Mouse (Mus musculus) hindbrain, embryonic 15.5 days (tissue): Measurements from ENCODE around the gene Tmem252. TPM values are rescaled to one million over a fixed set of nuclear protein-coding genes. Genes with fewer than 3 reads are reported as not detected.
A peak's percentile ranks its signal among the peaks of the same experiment; 100 is the strongest.

Experiments used
- ATAC-seq: fragments of 200-750 bp; cut with Nextera tagmentation; 2 replicates; pipeline ENCODE4 v1.8.0; 2017; ENCODE audit warnings: low read depth, moderate number of reproducible peaks, moderate TSS enrichment; ENCODE audit not compliant: low FRiP score
- H3K27ac ChIP-seq: fragments of 300-500 bp; sonication (generic); replicated peaks from 2 replicates; pipeline ENCODE4 v1.5.1; 2015; ENCODE audit warnings: mild to moderate bottlenecking, inconsistent platforms
- H3K27me3 ChIP-seq: fragments of 300-500 bp; sonication (generic); 2 replicates; pipeline ENCODE4 v1.6.1; 2015; ENCODE audit warnings: control low read depth, inconsistent platforms
- H3K36me3 ChIP-seq: fragments of 300-500 bp; sonication (generic); 2 replicates; pipeline ENCODE4 v1.6.1; 2015; ENCODE audit warnings: control low read depth, inconsistent platforms
- H3K4me1 ChIP-seq: fragments of 300-500 bp; sonication (generic); replicated peaks from 2 replicates; pipeline ENCODE4 v1.6.1; 2015; ENCODE audit warnings: control low read depth, inconsistent platforms
- H3K4me2 ChIP-seq: fragments of 300-500 bp; sonication (generic); 2 replicates; pipeline ENCODE4 v1.6.1; 2015; ENCODE audit warnings: moderate library complexity, mild to moderate bottlenecking, inconsistent platforms
- H3K4me3 ChIP-seq: fragments of 300-500 bp; sonication (generic); 2 replicates; pipeline ENCODE4 v1.5.1; 2015; ENCODE audit warnings: mild to moderate bottlenecking, inconsistent platforms
- H3K9ac ChIP-seq: fragments of 300-500 bp; sonication (generic); 2 replicates; pipeline ENCODE4 v1.6.1; 2015; ENCODE audit warnings: inconsistent platforms
- H3K9me3 ChIP-seq: fragments of 300-500 bp; sonication (generic); 2 replicates; pipeline ENCODE4 v1.6.1; 2016; ENCODE audit warnings: control low read depth, inconsistent platforms
- WGBS: fragments of 180-500 bp; shearing (Covaris S2); methylation state at CpG from one replicate; pipeline ENCODE4 v1.1.7; 2015; 5-methylcytosine and 5-hydroxymethylcytosine counted together
- polyA plus RNA-seq: library from polyadenylated mRNA; unstranded; fragments of >200 nt; fragmentation: Nextera tagmentation; extraction: Ambion mirVana; gene quantifications from 2 replicates; pipeline ENCODE4 v1.2.1, GENCODE M21; 2015

The Tmem252 gene
- polyA plus RNA-seq, 1 experiment from 2014 or later = 2.4 TPM

GRCm38 (mm10) chr19:24704326-24704725 lies 30.5 kb downstream of the Tmem252 start:
- H3K4me1 ChIP-seq = no peaks in the 10 kb centered on the region
- H3K4me2 ChIP-seq = no peak overlapping the region
- H3K9me3 ChIP-seq = no peaks in the 10 kb centered on the region
- no peaks in the 10 kb centered on the region for H3K36me3 ChIP-seq
- no peak overlapping the region for H3K27ac ChIP-seq
- H3K4me3 ChIP-seq = no peak overlapping the region
- no peak for ATAC-seq
- 78% methylated on average over 2 of the region's 2 CpGs for WGBS
- no peaks in the 10 kb centered on the region for H3K27me3 ChIP-seq
- no peak overlapping the region for H3K9ac ChIP-seq

GRCm38 (mm10) chr19:24705395-24705794 lies 31.6 kb downstream of the Tmem252 start:
- no peak overlapping the region for H3K27ac ChIP-seq
- no peaks in the 10 kb centered on the region for H3K4me1 ChIP-seq
- no peaks in the 10 kb centered on the region for H3K9me3 ChIP-seq
- no peaks in the 10 kb centered on the region for H3K36me3 ChIP-seq
- 64% methylated on average over 1 of the region's 1 CpGs for WGBS
- H3K4me2 ChIP-seq = no peak overlapping the region
- H3K9ac ChIP-seq = no peak overlapping the region
- H3K4me3 ChIP-seq = no peak overlapping the region
- no peak for ATAC-seq
- no peaks in the 10 kb centered on the region for H3K27me3 ChIP-seq

GRCm38 (mm10) chr19:24707071-24707906 lies 33.5 kb downstream of the Tmem252 start:
- 65% methylated on average over 7 of the region's 7 CpGs for WGBS
- no peaks in the 10 kb centered on the region for H3K9me3 ChIP-seq
- H3K4me1 ChIP-seq = no peaks in the 10 kb centered on the region
- H3K27ac ChIP-seq = no peak overlapping the region
- no peaks in the 10 kb centered on the region for H3K36me3 ChIP-seq
- no peak overlapping the region for H3K4me2 ChIP-seq
- H3K27me3 ChIP-seq = no peaks in the 10 kb centered on the region
- H3K9ac ChIP-seq = no peak overlapping the region
- ATAC-seq = no peak
- no peak overlapping the region for H3K4me3 ChIP-seq

DNA sequence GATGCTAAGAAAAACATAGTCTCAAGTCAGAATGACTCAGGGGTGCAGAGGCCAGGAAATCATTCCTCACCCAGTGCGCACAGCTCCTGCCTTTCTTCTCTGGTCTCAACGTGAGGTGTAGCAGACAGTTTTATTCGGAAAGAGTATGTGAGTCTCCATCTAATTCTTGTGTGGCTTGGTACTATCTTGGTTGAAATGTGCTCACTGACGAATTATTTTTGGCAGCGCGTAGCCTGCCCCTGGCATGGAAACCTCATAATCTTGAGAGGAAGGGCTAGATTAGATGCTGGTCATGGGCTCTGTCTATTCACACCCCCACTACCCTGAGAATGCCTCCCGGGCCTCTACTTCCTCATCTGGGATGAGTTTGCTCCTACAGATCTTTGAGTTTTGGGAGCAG lies 34.2 kb downstream of the Tmem252 start:
- Histone ChIP-seq H3K9me3 (no peaks in the 10 kb centered on the region), H3K27ac (no peak overlapping the region), H3K4me2 (no peak overlapping the region), H3K4me1 (no peaks in the 10 kb centered on the region), H3K4me3 (no peak overlapping the region), H3K27me3 (no peaks in the 10 kb centered on the region), H3K9ac (no peak overlapping the region), H3K36me3 (no peaks in the 10 kb centered on the region)
- no peak for ATAC-seq
- WGBS = 79% methylated on average over 7 of the region's 7 CpGs

DNA sequence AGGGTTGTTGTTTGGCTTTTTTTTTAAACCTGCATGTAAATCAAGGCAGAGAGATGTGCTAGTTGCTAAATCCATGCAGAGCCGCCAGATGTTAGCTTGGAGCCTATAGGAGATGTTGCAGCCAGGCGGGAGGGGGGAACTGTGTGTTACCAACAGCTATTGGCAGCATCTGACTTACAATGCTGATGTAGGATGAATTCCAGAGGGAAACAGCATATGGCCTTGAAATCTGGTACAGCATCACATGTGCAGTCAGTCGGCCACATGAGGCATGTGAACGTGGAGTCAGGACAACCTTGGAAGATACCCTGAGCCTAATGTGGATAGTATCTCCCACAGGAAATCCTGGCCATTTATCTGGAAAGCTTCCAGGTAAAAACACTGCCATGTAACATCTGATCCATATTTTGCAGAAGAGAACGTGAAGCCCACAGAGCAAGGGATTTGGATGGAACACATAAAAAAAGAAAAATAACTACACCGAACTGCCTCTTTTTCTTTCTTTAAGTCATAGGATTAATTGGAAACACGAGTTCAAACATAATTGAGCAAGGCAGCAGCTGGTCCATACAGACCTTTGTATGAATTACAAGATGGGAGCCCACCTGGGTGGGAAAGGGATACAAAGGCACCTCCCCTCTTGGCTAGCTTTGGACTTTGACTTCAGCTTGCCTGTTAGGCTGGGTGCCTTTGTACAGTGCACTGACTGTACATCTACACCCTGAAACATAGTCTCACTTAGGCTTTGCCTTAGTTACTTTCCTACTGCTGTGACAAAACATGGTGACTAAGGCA lies 42.7 kb downstream of the Tmem252 start:
- Histone ChIP-seq H3K9ac (no peak overlapping the region), H3K36me3 (no peaks in the 10 kb centered on the region), H3K27me3 (no peaks in the 10 kb centered on the region), H3K27ac (no peak overlapping the region), H3K4me1 (no peaks in the 10 kb centered on the region), H3K4me2 (no peak overlapping the region), H3K4me3 (no peak overlapping the region), H3K9me3 (no peaks in the 10 kb centered on the region)
- peak; percentile 56; the same call in 1 of the 2 replicates for ATAC-seq
- WGBS = 79% methylated on average over 7 of the region's 7 CpGs

DNA sequence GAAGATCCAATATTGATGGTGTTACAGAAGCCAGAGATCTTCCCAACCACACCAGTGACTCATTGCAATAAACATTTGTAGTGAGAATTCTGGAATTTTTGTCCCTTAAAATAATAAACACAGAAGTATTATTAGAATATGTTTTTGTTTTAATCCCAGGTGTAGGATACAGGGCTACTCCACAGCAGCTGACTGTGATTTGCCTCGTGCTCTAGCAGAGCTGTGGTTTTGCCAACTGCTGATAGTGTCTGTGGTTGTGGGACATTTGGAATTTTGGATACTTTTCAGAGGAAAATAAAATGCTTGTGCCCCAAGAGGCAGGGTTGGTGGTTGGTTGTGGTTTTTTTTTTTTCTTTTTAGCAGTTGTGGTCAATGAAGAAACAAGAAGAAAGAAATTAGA lies 44.2 kb downstream of the Tmem252 start:
- no peak for ATAC-seq
- H3K4me2 ChIP-seq = no peak overlapping the region
- no peaks in the 10 kb centered on the region for H3K4me1 ChIP-seq
- no peak overlapping the region for H3K27ac ChIP-seq
- no peak overlapping the region for H3K4me3 ChIP-seq
- H3K9ac ChIP-seq = no peak overlapping the region
- no peaks in the 10 kb centered on the region for H3K9me3 ChIP-seq
- WGBS = 73% methylated on average over 1 of the region's 1 CpGs
- H3K36me3 ChIP-seq = no peaks in the 10 kb centered on the region
- H3K27me3 ChIP-seq = no peaks in the 10 kb centered on the region

GRCm38 (mm10) chr19:24719504-24719903 lies 45.7 kb downstream of the Tmem252 start:
- Histone ChIP-seq H3K27me3 (no peaks in the 10 kb centered on the region), H3K27ac (no peak overlapping the region), H3K9ac (no peak overlapping the region), H3K4me3 (no peak overlapping the region), H3K36me3 (no peaks in the 10 kb centered on the region), H3K4me1 (no peaks in the 10 kb centered on the region), H3K4me2 (no peak overlapping the region), H3K9me3 (no peaks in the 10 kb centered on the region)
- 67% methylated on average over 4 of the region's 4 CpGs for WGBS
- no peak for ATAC-seq

GRCm38 (mm10) chr19:24720448-24720847 lies 46.6 kb downstream of the Tmem252 start:
- ATAC-seq = no peak

DNA sequence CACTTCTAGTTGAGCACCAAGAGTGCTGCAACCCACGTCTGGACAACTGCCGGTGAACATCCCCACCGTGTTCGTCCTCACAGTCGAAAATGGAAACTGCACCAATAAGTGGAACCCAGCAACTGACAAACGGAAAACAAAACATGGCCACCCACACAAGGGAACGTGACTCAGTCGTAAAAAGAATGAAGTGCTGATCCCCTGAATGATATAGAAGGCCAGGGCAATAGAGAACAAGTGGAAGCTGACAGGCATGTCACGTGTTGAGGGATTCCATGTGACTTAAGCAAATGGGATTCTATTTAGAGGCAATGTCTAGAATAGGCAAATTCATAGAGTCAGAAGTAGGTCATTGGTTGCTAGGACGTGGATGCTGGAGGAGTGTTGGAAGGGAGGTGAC lies 50.6 kb downstream of the Tmem252 start:
- Histone ChIP-seq H3K9ac (no peak overlapping the region), H3K4me2 (no peak overlapping the region), H3K9me3 (no peaks in the 10 kb centered on the region), H3K36me3 (no peaks in the 10 kb centered on the region), H3K4me1 (no peaks in the 10 kb centered on the region), H3K27ac (no peak overlapping the region), H3K4me3 (no peak overlapping the region), H3K27me3 (no peaks in the 10 kb centered on the region)
- WGBS = 71% methylated on average over 10 of the region's 10 CpGs
- no peak for ATAC-seq

More at GRCm38 (mm10) chr19:24720448-24720847, 46.6 kb downstream of the Tmem252 start:
- no peaks in the 10 kb centered on the region for H3K9me3 ChIP-seq
- H3K4me3 ChIP-seq = no peak overlapping the region
- H3K4me2 ChIP-seq = no peak overlapping the region
- H3K36me3 ChIP-seq = no peaks in the 10 kb centered on the region
- no peaks in the 10 kb centered on the region for H3K27me3 ChIP-seq
- H3K27ac ChIP-seq = no peak overlapping the region
- H3K4me1 ChIP-seq = no peaks in the 10 kb centered on the region
- no peak overlapping the region for H3K9ac ChIP-seq

DNA sequence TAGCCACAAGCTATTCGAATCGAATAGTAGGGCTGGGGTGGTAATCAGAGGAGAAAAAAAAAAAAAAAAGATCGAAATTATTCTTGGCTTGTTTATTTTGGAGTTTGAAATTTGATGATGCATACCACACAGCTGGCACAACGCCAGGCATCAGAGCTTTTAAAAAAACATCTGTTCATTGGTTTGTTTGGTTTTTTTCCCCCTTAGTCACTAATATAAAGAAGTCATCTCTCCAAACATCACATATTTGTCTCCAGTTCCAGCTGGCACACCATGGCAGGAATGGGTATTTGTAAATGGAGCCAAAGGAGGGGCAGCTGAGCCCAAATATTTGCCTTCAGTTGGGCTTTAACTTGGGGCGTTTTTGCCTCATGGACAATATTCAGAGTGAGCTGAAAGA lies 56.9 kb downstream of the Tmem252 start:
- Histone ChIP-seq H3K9me3 (no peaks in the 10 kb centered on the region), H3K27me3 (no peaks in the 10 kb centered on the region), H3K9ac (no peak overlapping the region), H3K4me1 (no peaks in the 10 kb centered on the region), H3K36me3 (no peaks in the 10 kb centered on the region), H3K4me3 (no peak overlapping the region), H3K4me2 (no peak overlapping the region), H3K27ac (no peak overlapping the region)
- ATAC-seq = no peak
- 60% methylated on average over 5 of the region's 5 CpGs for WGBS
